Mouse (Mus musculus): ENCODE data around the gene Gm20696. TPM values are rescaled to one million over a fixed set of nuclear protein-coding genes. Genes with fewer than 3 reads are reported as not detected.

Gene Gm20696
- total RNA-seq, 2 experiments from 2014 or later, result 1.4 to 1.6 TPM

DNA sequence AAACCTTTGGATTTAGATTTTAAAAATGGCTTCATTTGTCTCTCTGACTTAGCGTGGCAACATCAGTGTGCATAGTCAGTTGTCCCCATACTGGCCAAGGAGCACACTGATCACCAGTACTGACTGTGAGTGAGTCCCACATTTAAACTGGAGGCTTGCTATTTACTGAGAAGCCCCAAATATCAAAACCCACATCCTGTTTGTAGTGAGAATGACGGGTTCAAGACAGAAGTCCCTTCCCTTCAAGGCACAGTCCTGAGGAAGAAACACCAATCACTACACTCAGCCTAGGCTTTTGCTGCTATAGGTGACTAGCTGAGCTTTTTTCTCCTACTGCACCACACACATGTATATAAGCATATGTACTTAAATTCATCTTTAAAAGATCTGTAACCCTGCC lies 408.9 kb downstream of the Gm20696 start:
- intact Hi-C loops (cut with DNase I), result no loop called here

DNA sequence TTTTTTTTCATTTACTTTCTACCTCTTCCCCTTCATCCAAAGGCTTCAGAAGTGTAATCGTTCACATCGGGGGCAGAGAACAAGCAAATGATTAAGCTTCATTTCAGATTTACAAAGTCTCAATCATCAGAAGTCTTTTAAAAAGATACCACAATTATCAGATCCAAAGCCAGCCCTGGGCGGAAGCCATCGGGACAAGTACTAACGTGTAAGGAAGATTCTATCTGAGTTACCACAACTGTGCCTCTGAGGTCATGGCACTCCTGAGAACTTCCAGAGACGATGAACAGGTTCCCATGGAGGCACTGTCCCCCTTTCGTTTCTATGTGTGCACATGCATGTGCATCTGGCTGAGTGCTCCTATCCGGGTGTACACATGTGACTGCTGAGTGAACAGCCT lies 413.3 kb downstream of the Gm20696 start:
- DNase-seq, result no peak
- intact Hi-C loops (cut with DNase I), result no loop called here

More for the DNA sequence above, 408.9 kb downstream of the Gm20696 start:
- DNase-seq, result no peak

DNA sequence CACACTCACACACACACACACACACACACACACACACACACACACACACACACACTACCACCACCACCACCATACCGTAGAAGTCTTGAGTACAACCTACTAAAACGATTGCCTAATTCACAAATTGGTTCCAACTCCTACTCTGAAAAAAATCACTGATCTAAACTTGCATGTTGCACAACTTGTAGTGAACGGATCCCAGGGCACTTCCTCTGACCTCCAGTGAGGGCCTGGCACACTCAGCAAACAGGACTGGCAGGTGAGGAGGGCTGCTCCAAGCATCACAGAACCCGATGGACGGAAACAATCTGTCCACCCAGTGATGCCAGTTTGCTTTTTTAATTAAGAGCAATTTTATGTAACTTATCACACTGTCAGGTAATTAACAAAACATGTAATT lies 413.8 kb downstream of the Gm20696 start:
- no peak for DNase-seq

DNA sequence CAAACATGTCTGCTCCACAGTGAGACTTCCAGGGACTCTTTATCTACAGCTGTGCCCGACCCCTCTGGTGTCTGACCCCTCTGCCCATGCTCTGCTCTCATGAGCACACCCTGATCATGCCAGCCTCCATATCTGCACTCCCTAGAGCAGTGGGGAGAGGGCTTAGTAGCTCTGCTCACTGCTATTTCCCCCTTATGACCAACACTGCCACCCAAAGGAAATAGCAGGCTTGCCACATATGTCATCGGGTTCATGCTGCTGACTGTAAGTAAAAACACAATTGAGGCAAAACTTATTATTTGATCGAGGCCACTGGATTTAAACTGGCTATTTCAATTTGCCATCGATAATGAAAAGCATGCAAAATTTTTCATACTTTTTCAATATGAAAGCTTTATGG lies 414.7 kb downstream of the Gm20696 start:
- intact Hi-C loops (cut with DNase I), result no loop called here
- DNase-seq, result no peak

More for the DNA sequence above, 413.8 kb downstream of the Gm20696 start:
- intact Hi-C loops (cut with DNase I), result no loop called here

DNA sequence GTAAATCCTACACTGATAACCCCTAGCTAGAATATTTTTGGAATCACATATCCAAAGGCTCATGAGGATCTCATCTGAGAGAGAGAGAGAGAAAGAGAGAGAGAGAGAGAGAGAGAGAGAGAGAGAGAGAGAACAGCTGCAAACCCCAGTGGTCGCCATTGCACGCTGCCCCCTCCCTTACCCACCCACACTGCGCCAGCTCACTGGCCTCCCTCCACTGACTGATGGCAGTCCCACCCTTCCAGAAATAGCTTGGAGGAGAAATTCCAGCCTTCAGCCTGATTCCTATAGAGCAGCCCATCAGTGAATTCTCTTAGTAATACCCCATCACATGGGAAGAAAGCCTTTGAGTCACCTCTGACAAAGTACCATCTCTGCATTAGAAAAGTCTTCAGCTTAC lies 415.4 kb downstream of the Gm20696 start:
- intact Hi-C loops (cut with DNase I), result no loop called here

DNA sequence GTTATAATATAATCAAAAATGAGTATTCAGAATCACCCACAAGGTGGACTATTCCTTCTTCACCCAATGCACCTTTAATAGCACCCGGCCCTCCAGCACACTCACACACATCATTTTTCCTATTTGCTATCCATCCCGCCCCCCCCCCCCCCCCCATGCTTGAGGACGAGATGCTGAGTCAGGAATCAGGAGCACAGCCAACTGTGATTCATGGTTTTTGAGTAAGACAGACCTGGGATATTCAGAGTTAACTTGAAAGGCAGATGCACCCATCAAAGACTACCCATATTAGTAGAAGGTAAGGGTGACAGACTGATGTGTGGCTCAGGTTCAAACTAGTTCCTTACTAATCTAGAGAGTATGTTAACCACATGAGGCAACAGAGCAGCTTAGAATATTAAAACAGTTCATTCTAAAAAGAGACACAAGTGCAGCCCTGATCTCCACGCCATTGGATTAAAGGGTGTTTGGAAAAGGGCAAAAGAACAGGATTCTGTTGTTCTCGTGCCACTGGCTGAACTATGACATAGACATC lies 417.0 kb downstream of the Gm20696 start:
- DNase-seq, result no peak
- intact Hi-C loops (cut with DNase I), result no loop called here

More for the DNA sequence above, 415.4 kb downstream of the Gm20696 start:
- DNase-seq, result no peak

DNA sequence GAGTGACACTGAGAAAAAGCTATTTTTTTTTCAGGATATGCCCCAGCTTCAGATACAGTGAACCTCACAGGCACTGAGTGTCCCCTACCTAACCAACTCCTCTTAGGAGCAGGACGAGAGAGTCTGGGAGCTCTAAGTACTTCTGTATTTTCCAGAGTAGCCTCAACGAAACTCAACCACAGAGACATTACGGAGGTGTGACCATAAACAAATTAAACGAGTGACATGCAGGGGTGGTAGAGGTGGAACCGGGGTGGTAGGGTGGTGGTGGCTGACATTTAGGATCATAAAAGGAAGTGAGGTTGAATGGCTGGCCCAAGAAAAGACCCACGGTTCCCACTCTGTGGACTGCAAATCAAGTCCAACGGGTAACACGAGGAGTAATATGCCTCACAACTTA lies 418.2 kb downstream of the Gm20696 start:
- no peak for DNase-seq
- intact Hi-C loops (cut with DNase I), result no loop called here

DNA sequence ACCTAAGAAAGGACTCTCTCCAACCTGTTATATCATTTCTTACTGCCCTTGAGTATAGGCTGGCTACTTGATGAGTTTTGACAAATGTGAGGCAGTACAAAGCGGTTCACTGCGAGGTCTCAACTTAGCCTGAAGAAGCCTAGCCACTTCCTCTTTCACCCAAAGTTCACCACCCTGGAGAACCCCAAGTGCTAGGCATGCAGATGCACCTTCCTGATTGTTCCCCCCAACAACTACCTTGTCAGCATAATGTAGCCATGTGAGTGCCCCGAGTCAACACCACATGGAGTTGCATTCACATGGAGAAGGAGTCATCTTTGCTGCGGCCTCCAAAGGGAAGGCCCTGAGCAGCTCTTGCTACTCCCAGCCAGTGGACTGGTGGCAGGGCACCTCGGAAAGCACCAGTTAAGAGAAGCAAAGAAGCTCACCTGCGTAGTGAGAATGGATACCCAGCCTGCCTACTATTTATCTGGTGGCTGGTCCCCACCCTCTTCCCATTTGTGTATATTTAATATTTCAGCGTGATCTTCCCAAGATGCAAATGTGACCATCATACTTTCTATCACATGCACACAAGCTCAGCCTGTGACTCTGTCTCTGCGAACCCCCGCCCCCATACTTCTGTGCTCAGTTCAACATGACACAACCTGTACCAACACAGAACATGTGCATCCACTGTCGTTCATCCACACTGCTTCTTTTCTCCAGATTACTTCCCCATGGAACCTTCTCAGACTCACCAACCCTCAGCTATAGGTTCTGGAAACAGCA lies 424.8 kb downstream of the Gm20696 start:
- intact Hi-C loops (cut with DNase I), result no loop called here
- no peak for DNase-seq

DNA sequence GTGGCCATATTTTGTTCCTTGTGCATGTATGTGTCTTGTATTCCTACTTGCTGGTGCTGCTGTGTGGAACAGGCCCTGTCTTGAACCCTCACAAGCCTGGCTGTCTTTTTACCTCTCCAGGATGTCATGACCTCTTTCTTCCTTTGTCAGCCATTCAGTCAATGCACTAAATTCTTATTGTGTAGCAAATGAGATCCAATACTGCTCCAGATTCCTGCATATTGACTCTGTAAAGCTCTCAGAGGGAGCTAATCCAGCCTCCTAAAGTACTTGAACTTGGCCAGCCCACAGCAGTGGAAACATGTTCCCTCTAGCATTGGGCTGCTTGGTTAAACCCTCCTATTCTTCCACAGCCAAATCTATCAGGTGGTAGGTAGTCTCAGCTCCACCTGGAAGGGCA lies 425.8 kb downstream of the Gm20696 start:
- intact Hi-C loops (cut with DNase I), result no loop called here
- no peak for DNase-seq

DNA sequence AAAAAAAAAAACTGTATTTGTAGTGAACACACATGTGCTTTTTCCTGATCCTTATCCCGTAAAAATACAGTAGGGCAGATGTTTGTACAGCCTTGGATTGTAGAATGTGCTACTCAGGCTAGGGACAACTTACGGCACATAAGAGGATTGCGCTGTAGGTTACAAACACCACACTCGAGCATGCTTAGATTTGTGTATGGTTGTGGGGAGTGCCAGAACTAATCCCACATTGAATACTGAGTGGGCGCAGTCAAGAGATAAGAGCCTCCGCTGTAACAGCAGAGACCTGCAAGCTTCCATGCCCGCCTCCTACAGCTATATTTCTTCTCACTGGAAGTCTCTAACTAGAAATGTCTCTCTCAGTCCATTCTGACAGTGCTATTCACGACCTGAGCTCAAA lies 431.0 kb downstream of the Gm20696 start:
- intact Hi-C loops (cut with DNase I), result no loop called here
- DNase-seq, result no peak

DNA sequence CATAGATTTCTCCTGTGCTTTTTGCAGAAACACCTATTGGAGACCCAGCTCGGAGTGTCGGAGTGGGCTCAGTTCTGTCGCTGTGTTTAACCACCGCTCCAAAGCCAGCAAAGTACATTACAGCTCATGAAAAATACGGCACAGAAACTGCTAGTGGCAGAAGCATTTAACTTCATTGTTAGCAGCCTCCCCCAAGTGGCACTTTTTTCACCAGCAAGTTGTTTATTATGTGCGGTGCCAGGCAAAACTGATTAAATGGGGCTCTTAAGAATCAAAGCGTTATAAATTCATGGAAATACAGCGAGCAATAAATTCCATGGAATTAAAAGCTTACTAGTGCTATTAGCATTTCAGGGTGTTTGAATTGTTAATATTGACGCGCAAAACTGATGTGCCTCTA lies 433.2 kb downstream of the Gm20696 start:
- no peak for DNase-seq
- intact Hi-C loops (cut with DNase I), result no loop called here

DNA sequence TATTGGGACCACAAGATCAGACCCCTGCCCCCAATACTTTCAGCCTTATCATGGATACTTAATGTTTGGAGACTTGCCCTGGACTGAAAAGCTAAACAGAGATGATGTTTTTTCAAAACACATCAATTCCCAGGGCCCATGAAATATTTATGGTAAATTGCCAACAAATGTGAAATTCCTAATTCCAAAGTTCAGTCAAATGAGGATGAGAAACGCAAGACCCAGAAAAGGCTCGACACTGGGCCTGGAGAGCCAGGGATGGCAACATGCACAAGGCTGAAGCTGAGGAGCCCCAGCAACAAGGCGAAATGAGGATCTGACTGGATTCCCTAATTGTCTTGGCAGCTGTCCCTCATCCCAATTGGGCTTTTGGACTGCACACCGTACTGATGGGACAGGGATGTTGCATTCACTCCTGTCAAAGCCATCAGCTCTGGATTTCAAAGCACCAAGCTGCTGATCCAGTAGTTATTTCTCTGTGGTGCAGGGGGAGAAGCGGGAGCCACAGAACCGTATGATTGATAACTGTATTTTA lies 438.2 kb downstream of the Gm20696 start:
- no peak for DNase-seq
- intact Hi-C loops (cut with DNase I), result no loop called here

DNA sequence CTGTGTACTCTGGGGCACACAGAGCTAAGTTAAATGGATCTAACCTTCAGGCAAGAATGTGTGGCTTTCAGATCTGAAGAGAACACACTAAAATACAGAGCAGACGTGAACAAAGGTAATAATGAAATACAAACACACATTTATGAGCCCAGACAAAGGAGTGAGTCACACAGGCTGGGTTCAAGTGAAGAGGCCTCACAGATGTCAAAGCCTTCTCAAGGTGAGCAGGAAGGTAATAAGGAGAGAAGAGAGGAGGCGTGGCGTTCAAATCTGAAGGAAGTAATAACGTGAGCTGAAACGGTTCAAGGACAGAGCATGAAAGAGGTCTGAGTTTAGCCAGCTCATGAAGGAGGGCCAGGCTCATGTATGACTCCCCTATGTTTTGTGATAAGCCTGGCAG lies 445.4 kb downstream of the Gm20696 start:
- no peak for DNase-seq

DNA sequence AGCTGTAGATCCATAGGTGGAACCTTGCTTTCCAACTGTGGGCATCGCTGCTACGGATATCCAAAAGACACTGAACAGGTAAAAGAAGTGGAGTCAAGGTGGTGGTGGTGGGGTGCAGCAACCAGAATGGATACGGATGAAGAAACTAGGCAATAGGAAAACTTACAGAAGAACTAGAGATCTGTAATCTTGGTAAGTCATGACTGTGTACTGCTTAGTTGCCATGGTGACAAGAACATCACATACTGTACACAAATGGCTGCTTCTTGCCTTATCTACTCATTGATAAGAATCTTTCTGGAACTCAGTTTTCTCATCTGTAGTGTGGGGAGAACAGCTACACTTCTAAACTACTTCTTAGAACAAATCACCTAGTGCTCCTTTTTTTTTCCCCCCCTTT lies 446.1 kb downstream of the Gm20696 start:
- intact Hi-C loops (cut with DNase I), result no loop called here
- DNase-seq, result no peak

More for the DNA sequence above, 445.4 kb downstream of the Gm20696 start:
- intact Hi-C loops (cut with DNase I), result no loop called here

DNA sequence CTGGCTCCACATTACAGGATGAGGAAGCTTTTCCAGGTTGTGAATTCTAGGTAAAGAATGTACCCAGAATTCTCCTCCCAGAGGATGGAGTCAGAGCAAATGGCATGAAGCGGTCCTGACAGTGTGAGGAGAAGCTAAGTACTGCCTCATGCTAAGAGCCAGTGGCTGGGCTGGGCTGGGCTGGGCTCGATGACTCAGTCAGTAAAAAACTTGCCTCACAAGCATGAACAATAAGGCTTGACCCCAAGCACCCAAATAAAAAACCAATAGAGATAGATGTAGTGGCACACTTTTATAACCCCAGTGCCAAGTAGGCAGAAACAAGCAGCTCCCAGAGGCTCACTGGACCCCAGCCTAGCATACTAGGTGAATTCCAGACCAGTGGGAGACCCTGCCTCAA lies 448.8 kb downstream of the Gm20696 start:
- intact Hi-C loops (cut with DNase I), result no loop called here
- DNase-seq, result no peak

DNA sequence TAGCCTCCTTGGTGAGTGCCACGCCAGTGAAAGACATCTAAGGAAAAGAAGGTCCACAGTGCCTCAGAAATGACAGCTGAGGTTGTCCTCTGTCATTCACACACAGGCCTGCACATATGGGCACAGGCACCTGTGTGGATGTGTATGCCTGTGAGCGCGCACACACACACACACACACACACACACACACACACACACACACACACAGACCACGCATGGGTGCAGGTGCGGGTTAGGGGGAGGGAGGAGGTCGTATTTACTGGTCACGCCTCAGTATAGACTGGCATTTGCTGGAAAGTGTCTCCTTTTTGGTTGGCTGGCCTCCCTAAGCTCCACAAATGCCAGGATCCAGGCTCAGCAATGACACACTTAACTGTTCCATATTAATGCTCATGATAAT lies 449.4 kb downstream of the Gm20696 start:
- no peak for DNase-seq
- intact Hi-C loops (cut with DNase I), result no loop called here

DNA sequence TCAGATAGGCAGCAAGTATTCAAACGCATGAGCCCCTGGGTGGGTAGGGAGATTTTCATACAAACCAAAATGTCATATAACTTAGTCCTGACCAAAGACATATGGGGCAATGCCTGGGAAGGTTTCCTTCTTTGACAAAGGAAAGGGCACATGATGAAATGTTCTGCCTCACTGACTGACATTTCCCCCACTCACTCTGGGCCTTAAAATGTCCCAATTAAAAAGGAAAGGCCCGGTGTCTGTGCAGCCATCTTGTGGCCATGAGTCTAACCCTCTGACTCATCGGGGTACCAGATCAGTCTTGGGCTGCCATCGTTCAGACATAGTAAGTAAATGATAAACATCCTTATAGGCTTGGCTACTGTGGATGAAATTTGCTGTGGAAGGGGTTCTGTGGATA lies 454.1 kb downstream of the Gm20696 start:
- DNase-seq, result no peak
- intact Hi-C loops (cut with DNase I), result no loop called here

DNA sequence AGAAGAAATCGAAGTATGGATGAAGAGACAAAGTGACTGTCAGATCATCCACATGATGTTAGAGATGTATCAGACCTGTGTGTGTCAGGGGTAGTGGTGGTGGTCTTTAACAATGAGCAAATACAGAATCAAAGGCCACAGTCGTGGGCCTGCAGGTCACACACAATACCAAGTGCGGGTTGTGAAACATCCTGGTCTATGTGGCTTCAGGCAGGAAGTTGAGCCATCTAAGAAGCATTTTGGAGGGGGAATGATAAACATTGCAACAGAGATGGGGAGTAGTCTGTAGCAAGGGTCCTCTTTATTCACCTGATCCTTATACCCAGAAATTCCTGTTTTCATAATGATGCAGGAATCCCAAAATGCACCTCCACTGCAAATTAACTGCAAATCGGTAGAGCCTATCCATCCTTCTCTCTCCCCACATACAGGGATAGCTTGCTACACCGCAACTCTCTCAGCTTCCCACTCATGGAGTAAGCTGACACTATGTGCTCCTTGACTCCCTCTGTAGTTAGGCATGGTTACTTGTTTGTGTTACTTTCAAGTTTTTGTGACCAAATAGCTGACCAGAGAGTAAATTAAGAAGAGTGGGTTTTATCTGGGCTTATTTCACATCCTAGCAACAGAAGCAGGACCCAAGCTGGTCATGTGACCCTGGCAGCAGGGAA lies 454.8 kb downstream of the Gm20696 start:
- intact Hi-C loops (cut with DNase I), result no loop called here
- no peak for DNase-seq

DNA sequence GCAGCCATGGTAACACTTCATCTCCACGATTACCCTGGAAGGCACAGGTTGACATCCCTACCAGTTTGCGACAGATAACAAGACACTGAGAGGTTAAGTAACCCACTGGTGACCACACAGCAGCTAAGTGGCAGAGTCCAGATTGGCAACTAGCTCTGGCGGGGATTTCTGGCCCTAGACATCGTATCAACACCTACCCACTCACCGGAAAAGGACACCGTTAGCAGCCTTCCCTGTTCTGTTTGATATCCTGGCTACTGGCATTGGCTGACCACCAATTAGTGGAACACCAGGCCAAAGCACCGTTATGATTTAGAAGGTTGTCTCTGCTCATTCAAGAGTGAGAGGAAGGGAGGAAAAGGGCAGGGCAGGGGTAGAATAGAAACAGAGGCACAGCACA lies 456.4 kb downstream of the Gm20696 start:
- intact Hi-C loops (cut with DNase I), result no loop called here

More for the DNA sequence above, 456.4 kb downstream of the Gm20696 start:
- no peak for DNase-seq

Measured in gastrocnemius, postnatal 36 days (tissue).